Mouse (Mus musculus): Measurements from ENCODE around the gene Cnppd1. TPM values are rescaled to one million over a fixed set of nuclear protein-coding genes. Genes with fewer than 3 reads are reported as not detected.

Gene Cnppd1
- total and polyA plus RNA-seq, 2 experiments from 2014 or later = 50.3 to 57.3 TPM

GRCm38 (mm10) chr1:75133421-75134207 lies 8.9 kb downstream of the Cnppd1 start, which contains the start of gene Slc23a3:
TSS of gene Slc23a3 (minus strand) at chr1:75133890.
- 67% methylated on average over 12 of the region's 12 CpGs for WGBS

DNA sequence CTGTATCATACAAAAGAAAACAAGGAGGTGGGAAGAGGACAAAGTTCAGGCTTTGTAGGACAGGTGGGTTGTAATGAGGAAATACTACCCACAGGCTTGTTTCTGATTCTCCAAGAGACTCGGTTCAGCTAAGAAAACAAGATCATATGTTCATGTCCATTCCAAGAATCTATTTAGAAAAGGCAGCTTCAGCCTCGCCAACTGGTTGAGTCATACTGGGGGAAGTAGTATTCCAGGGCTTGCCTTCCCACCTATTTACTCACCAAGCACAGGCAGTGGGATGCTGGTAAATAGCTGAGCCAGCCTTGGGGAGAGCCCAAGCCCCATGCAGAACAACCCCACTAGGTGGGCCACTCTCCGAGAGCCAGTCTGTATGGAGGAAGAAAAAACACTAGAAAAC lies 13.9 kb downstream of the Cnppd1 start:
- DNase-seq (no peak), ATAC-seq (no peak)
- Histone ChIP-seq H3K4me2 (ENCODE audit: low read depth) (no peak overlapping the region), H3K27me3 (ENCODE audit: insufficient read depth, low read length) (no peaks in the 10 kb centered on the region), H3K27ac (ENCODE audit: low read depth, low read length) (no peak overlapping the region), H3K9me3 (ENCODE audit: low read length) (no peaks in the 10 kb centered on the region), H3K4me3 (ENCODE audit: low read depth, low read length) (no peak overlapping the region), H3K4me1 (ENCODE audit: insufficient read depth) (no peaks in the 10 kb centered on the region), H3K9ac (no peak overlapping the region), H3K36me3 (ENCODE audit: insufficient read depth) (no peaks in the 10 kb centered on the region)
- 88% methylated on average over 3 of the region's 3 CpGs for WGBS
- no peak for TF ChIP-seq CTCF (IDR thresholded peaks at IDR 0.05; ENCODE audit: low read depth)

More at GRCm38 (mm10) chr1:75133421-75134207, 8.9 kb downstream of the Cnppd1 start, which contains the start of gene Slc23a3:
- Histone ChIP-seq H3K27me3 (ENCODE audit: insufficient read depth, low read length) (no peaks in the 10 kb centered on the region), H3K36me3 (ENCODE audit: insufficient read depth) (peaks cover 36% of the 10 kb centered on the region), H3K9ac (no peak within 1 kb of the TSS), H3K4me3 (ENCODE audit: low read depth, low read length) (no peak within 1 kb of the TSS), H3K9me3 (ENCODE audit: low read length) (no peaks in the 10 kb centered on the region), H3K4me1 (ENCODE audit: insufficient read depth) (no peaks in the 10 kb centered on the region), H3K4me2 (ENCODE audit: low read depth) (no peak within 1 kb of the TSS), H3K27ac (ENCODE audit: low read depth, low read length) (no peak within 1 kb of the TSS)
- DNase-seq (no peak), ATAC-seq (no peak)
- no peak for TF ChIP-seq CTCF (IDR thresholded peaks at IDR 0.05; ENCODE audit: low read depth)

GRCm38 (mm10) chr1:75125418-75125817 lies 17.1 kb downstream of the Cnppd1 start:
- Histone ChIP-seq H3K27ac (ENCODE audit: low read depth, low read length) (peak overlapping the region; percentile 90), H3K36me3 (ENCODE audit: insufficient read depth) (no peaks in the 10 kb centered on the region), H3K4me1 (ENCODE audit: insufficient read depth) (no peaks in the 10 kb centered on the region), H3K4me3 (ENCODE audit: low read depth, low read length) (peak overlapping the region; percentile 67), H3K4me2 (ENCODE audit: low read depth) (peak overlapping the region; percentile 62), H3K27me3 (ENCODE audit: insufficient read depth, low read length) (no peaks in the 10 kb centered on the region), H3K9me3 (ENCODE audit: low read length) (no peaks in the 10 kb centered on the region), H3K9ac (no peak overlapping the region)
- WGBS = 39% methylated on average over 5 of the region's 5 CpGs
- DNase-seq (no peak), ATAC-seq (no peak; the same call in 1 of the 2 replicates)
- no peak for TF ChIP-seq CTCF (IDR thresholded peaks at IDR 0.05; ENCODE audit: low read depth)

- peak; percentile 98 for DNase-seq
- Histone ChIP-seq H3K9ac (peak within 1 kb of the TSS; percentile 59), H3K4me2 (ENCODE audit: low read depth) (peak within 1 kb of the TSS; percentile 62), H3K4me1 (ENCODE audit: insufficient read depth) (no peaks in the 10 kb centered on the region), H3K27me3 (ENCODE audit: insufficient read depth, low read length) (no peaks in the 10 kb centered on the region), H3K27ac (ENCODE audit: low read depth, low read length) (peak within 1 kb of the TSS; percentile 90), H3K4me3 (ENCODE audit: low read depth, low read length) (peak within 1 kb of the TSS; percentile 67), H3K36me3 (ENCODE audit: insufficient read depth) (no peaks in the 10 kb centered on the region), H3K9me3 (ENCODE audit: low read length) (no peaks in the 10 kb centered on the region)
- peak; percentile 78 for TF ChIP-seq CTCF (IDR thresholded peaks at IDR 0.05; ENCODE audit: low read depth)
- peak; percentile 95 for ATAC-seq
- WGBS = 3% methylated on average over 56 of the region's 56 CpGs
Observed at GRCm38 (mm10) chr1:75124346-75125321, 17.9 kb downstream of the Cnppd1 start, which contains the start of gene Nhej1. TSS of gene Nhej1 (minus strand) at chr1:75125200.

GRCm38 (mm10) chr1:75122211-75122610 lies 20.3 kb downstream of the Cnppd1 start:
- no peaks in the 10 kb centered on the region for H3K27me3 ChIP-seq (ENCODE audit: insufficient read depth, low read length)
- no peaks in the 10 kb centered on the region for H3K9me3 ChIP-seq (ENCODE audit: low read length)
- ATAC-seq (no peak), DNase-seq (no peak)
- H3K4me2 ChIP-seq (ENCODE audit: low read depth) = no peak overlapping the region
- no peak overlapping the region for H3K4me3 ChIP-seq (ENCODE audit: low read depth, low read length)
- H3K4me1 ChIP-seq (ENCODE audit: insufficient read depth) = no peaks in the 10 kb centered on the region
- WGBS = 82% methylated on average over 3 of the region's 3 CpGs
- H3K27ac ChIP-seq (ENCODE audit: low read depth, low read length) = no peak overlapping the region
- H3K9ac ChIP-seq = no peak overlapping the region
- no peaks in the 10 kb centered on the region for H3K36me3 ChIP-seq (ENCODE audit: insufficient read depth)
- no peak for TF ChIP-seq CTCF (IDR thresholded peaks at IDR 0.05; ENCODE audit: low read depth)

Other genes starting within 250 kb of the Cnppd1 start
- gene Cryba2, start 249.6 kb downstream of the Cnppd1 start, total RNA-seq (2014; rRNA removed) = not detected in 2 replicates
- not detected in 2 replicates for gene Cryba2, start 249.6 kb downstream of the Cnppd1 start, polyA plus RNA-seq (2015; fragmentation: Nextera tagmentation; extraction: Ambion mirVana)
- gene Cfap65, start 207.1 kb downstream of the Cnppd1 start, total RNA-seq (2014; rRNA removed) = 2.1 and 3.4 TPM in 2 replicates
- 0.52 and 1.1 TPM in 2 replicates for gene Cfap65, start 207.1 kb downstream of the Cnppd1 start, polyA plus RNA-seq (2015; fragmentation: Nextera tagmentation; extraction: Ambion mirVana)
- gene Ihh, start 191.0 kb downstream of the Cnppd1 start, total RNA-seq (2014; rRNA removed) = 0.08 and 0.29 TPM in 2 replicates
- 0.11 and 0.19 TPM in 2 replicates for gene Ihh, start 191.0 kb downstream of the Cnppd1 start, polyA plus RNA-seq (2015; fragmentation: Nextera tagmentation; extraction: Ambion mirVana)
- gene Nhej1, start 17.5 kb downstream of the Cnppd1 start, total RNA-seq (2014; rRNA removed) = 3.6 and 4.2 TPM in 2 replicates
- 3.9 and 4.9 TPM in 2 replicates for gene Nhej1, start 17.5 kb downstream of the Cnppd1 start, polyA plus RNA-seq (2015; fragmentation: Nextera tagmentation; extraction: Ambion mirVana)
- gene Slc23a3, start 8.8 kb downstream of the Cnppd1 start, total RNA-seq (2014; rRNA removed) = not detected in 2 replicates
- not detected in 2 replicates for gene Slc23a3, start 8.8 kb downstream of the Cnppd1 start, polyA plus RNA-seq (2015; fragmentation: Nextera tagmentation; extraction: Ambion mirVana)
- gene Retreg2, start 67 bp upstream of the Cnppd1 start, total RNA-seq (2014; rRNA removed) = 141 and 181 TPM in 2 replicates
- 108 and 121 TPM in 2 replicates for gene Retreg2, start 67 bp upstream of the Cnppd1 start, polyA plus RNA-seq (2015; fragmentation: Nextera tagmentation; extraction: Ambion mirVana)
- gene Zfand2b, start 25.9 kb upstream of the Cnppd1 start, total RNA-seq (2014; rRNA removed) = 33.1 and 43.5 TPM in 2 replicates
- gene Zfand2b, start 25.9 kb upstream of the Cnppd1 start, polyA plus RNA-seq (2015; fragmentation: Nextera tagmentation; extraction: Ambion mirVana) = 44.9 and 48.4 TPM in 2 replicates
- 40.7 and 42.5 TPM in 2 replicates for gene Abcb6, start 37.7 kb upstream of the Cnppd1 start, total RNA-seq (2014; rRNA removed)
- gene Abcb6, start 37.7 kb upstream of the Cnppd1 start, polyA plus RNA-seq (2015; fragmentation: Nextera tagmentation; extraction: Ambion mirVana) = 46.0 and 52.5 TPM in 2 replicates
- gene Ankzf1, start 49.4 kb upstream of the Cnppd1 start, total RNA-seq (2014; rRNA removed) = 17.9 and 22.2 TPM in 2 replicates
- 12.5 and 13.5 TPM in 2 replicates for gene Ankzf1, start 49.4 kb upstream of the Cnppd1 start, polyA plus RNA-seq (2015; fragmentation: Nextera tagmentation; extraction: Ambion mirVana)
- 53.2 and 76.1 TPM in 2 replicates for gene Atg9a, start 49.5 kb upstream of the Cnppd1 start, total RNA-seq (2014; rRNA removed)
- gene Atg9a, start 49.5 kb upstream of the Cnppd1 start, polyA plus RNA-seq (2015; fragmentation: Nextera tagmentation; extraction: Ambion mirVana) = 47.2 and 57.9 TPM in 2 replicates
- gene Glb1l, start 68.1 kb upstream of the Cnppd1 start, total RNA-seq (2014; rRNA removed) = 15.0 and 18.5 TPM in 2 replicates
- 10.3 and 12.4 TPM in 2 replicates for gene Glb1l, start 68.1 kb upstream of the Cnppd1 start, polyA plus RNA-seq (2015; fragmentation: Nextera tagmentation; extraction: Ambion mirVana)
- 102 and 109 TPM in 2 replicates for gene Stk16, start 68.1 kb upstream of the Cnppd1 start, total RNA-seq (2014; rRNA removed)
- 95.6 and 102 TPM in 2 replicates for gene Stk16, start 68.1 kb upstream of the Cnppd1 start, polyA plus RNA-seq (2015; fragmentation: Nextera tagmentation; extraction: Ambion mirVana)
- gene Tuba4a, start 77.2 kb upstream of the Cnppd1 start, total RNA-seq (2014; rRNA removed) = 54.8 and 58.5 TPM in 2 replicates
- gene Tuba4a, start 77.2 kb upstream of the Cnppd1 start, polyA plus RNA-seq (2015; fragmentation: Nextera tagmentation; extraction: Ambion mirVana) = 76.9 and 87.1 TPM in 2 replicates
- gene A630095N17Rik, start 89.4 kb upstream of the Cnppd1 start, total RNA-seq (2014; rRNA removed) = 0.46 TPM in 1 of 2 replicates, not detected in the other
- 0.34 TPM in 1 of 2 replicates, not detected in the other for gene A630095N17Rik, start 89.4 kb upstream of the Cnppd1 start, polyA plus RNA-seq (2015; fragmentation: Nextera tagmentation; extraction: Ambion mirVana)
- 32.2 and 39.7 TPM in 2 replicates for gene Dnajb2, start 93.7 kb upstream of the Cnppd1 start, total RNA-seq (2014; rRNA removed)
- gene Dnajb2, start 93.7 kb upstream of the Cnppd1 start, polyA plus RNA-seq (2015; fragmentation: Nextera tagmentation; extraction: Ambion mirVana) = 37.4 and 47.0 TPM in 2 replicates
- 58.2 and 68.7 TPM in 2 replicates for gene Ptprn, start 121.8 kb upstream of the Cnppd1 start, total RNA-seq (2014; rRNA removed)
- 21.5 and 31.5 TPM in 2 replicates for gene Ptprn, start 121.8 kb upstream of the Cnppd1 start, polyA plus RNA-seq (2015; fragmentation: Nextera tagmentation; extraction: Ambion mirVana)
- gene Resp18, start 135.7 kb upstream of the Cnppd1 start, total RNA-seq (2014; rRNA removed) = 136 and 170 TPM in 2 replicates
- 123 and 186 TPM in 2 replicates for gene Resp18, start 135.7 kb upstream of the Cnppd1 start, polyA plus RNA-seq (2015; fragmentation: Nextera tagmentation; extraction: Ambion mirVana)
- 135 and 164 TPM in 2 replicates for gene Dnpep, start 175.3 kb upstream of the Cnppd1 start, total RNA-seq (2014; rRNA removed)
- 140 and 156 TPM in 2 replicates for gene Dnpep, start 175.3 kb upstream of the Cnppd1 start, polyA plus RNA-seq (2015; fragmentation: Nextera tagmentation; extraction: Ambion mirVana)
- 1.0 and 1.4 TPM in 2 replicates for gene Des, start 217.6 kb upstream of the Cnppd1 start, total RNA-seq (2014; rRNA removed)
- gene Des, start 217.6 kb upstream of the Cnppd1 start, polyA plus RNA-seq (2015; fragmentation: Nextera tagmentation; extraction: Ambion mirVana) = 1.2 TPM in 2 replicates
- 44.4 and 56.3 TPM in 2 replicates for gene Speg, start 232.6 kb upstream of the Cnppd1 start, total RNA-seq (2014; rRNA removed)
- gene Speg, start 232.6 kb upstream of the Cnppd1 start, polyA plus RNA-seq (2015; fragmentation: Nextera tagmentation; extraction: Ambion mirVana) = 17.8 and 20.6 TPM in 2 replicates

All from forebrain, postnatal 0 days (tissue).